Mouse (Mus musculus): ENCODE measurements around the gene 1700017N19Rik. TPM values are rescaled to one million over a fixed set of nuclear protein-coding genes. Genes with fewer than 3 reads are reported as not detected.

The 1700017N19Rik gene
- total RNA-seq, 2 experiments from 2014 or later: not detected

- DNase-seq (ENCODE audit: low spot score in 2 of 2): no peak
Observed at GRCm38 (mm10) chr10:100661970-100662590, 71.8 kb downstream of the 1700017N19Rik start.

Other genes with a start within 250 kb of the 1700017N19Rik start
- gene Gm4302, start 249.6 kb upstream of the 1700017N19Rik start, total RNA-seq (2021): not detected
- gene Gm4303, start 244.5 kb upstream of the 1700017N19Rik start, total RNA-seq (2021): not detected
- gene Gm4305, start 239.4 kb upstream of the 1700017N19Rik start, total RNA-seq (2021): not detected
- gene Gm4307, start 229.1 kb upstream of the 1700017N19Rik start, total RNA-seq (2021): not detected
- not detected for gene Gm4312, start 207.9 kb upstream of the 1700017N19Rik start, total RNA-seq (2021)
- gene Tmtc3, start 103.1 kb upstream of the 1700017N19Rik start, total RNA-seq (2021): 10 to 100 TPM; 24.8 to 25.4 TPM
- 10 to 100 TPM in 1 of 2 experiments, 1 to 10 TPM in 1; 9.1 to 12.2 TPM for gene Cep290, start 102.9 kb upstream of the 1700017N19Rik start, total RNA-seq (2021)
- 10 to 100 TPM in 1 of 2 experiments, 1 to 10 TPM in 1; 10.0 to 12.4 TPM for gene 4930430F08Rik, start 61 bp upstream of the 1700017N19Rik start, total RNA-seq (2021)